Mouse (Mus musculus): ENCODE results near the gene Smc1b. TPM values are rescaled to one million over a fixed set of nuclear protein-coding genes. Genes with fewer than 3 reads are reported as not detected.

Gene Smc1b
- polyA plus RNA-seq, 1 experiment from 2014 or later: 0.18 TPM

GRCm38 (mm10) chr15:85046230-85046950 is 85.4 kb downstream of the Smc1b start:
- DNase-seq (ENCODE audit: low spot score) (no peak), ATAC-seq (replicated peaks; ENCODE audit: insufficient number of reproducible peaks, low FRiP score, low TSS enrichment, low read depth) (no peak)
- H3K4me2 ChIP-seq (ENCODE audit: low read depth, low read length): no peak overlapping the region
- no peaks in the 10 kb centered on the region for H3K9me3 ChIP-seq (replicated peaks; ENCODE audit: control insufficient read depth, low read length)
- no peaks in the 10 kb centered on the region for H3K4me1 ChIP-seq (ENCODE audit: control insufficient read depth, insufficient read depth, low read length)
- H3K36me3 ChIP-seq (replicated peaks; ENCODE audit: control insufficient read depth, insufficient read depth, low read depth, low read length): no peaks in the 10 kb centered on the region
- H3K27ac ChIP-seq (replicated peaks; ENCODE audit: low read depth, low read length): no peak overlapping the region
- 89% methylated on average over 14 of the region's 14 CpGs for WGBS
- no peaks in the 10 kb centered on the region for H3K27me3 ChIP-seq (ENCODE audit: control insufficient read depth, insufficient read depth, low read length)
- H3K9ac ChIP-seq (replicated peaks; ENCODE audit: low read length): no peak overlapping the region
- no peak overlapping the region for H3K4me3 ChIP-seq (ENCODE audit: low read depth, low read length)

- ATAC-seq (replicated peaks; ENCODE audit: insufficient number of reproducible peaks, low FRiP score, low TSS enrichment, low read depth) (no peak), DNase-seq (ENCODE audit: low spot score) (no peak)
- no peak overlapping the region for H3K4me2 ChIP-seq (ENCODE audit: low read depth, low read length)
- H3K4me3 ChIP-seq (ENCODE audit: low read depth, low read length): no peak overlapping the region
- H3K9me3 ChIP-seq (replicated peaks; ENCODE audit: control insufficient read depth, low read length): no peaks in the 10 kb centered on the region
- no peak overlapping the region for H3K9ac ChIP-seq (replicated peaks; ENCODE audit: low read length)
- H3K27me3 ChIP-seq (ENCODE audit: control insufficient read depth, insufficient read depth, low read length): no peaks in the 10 kb centered on the region
- H3K36me3 ChIP-seq (replicated peaks; ENCODE audit: control insufficient read depth, insufficient read depth, low read depth, low read length): no peaks in the 10 kb centered on the region
- no peak overlapping the region for H3K27ac ChIP-seq (replicated peaks; ENCODE audit: low read depth, low read length)
- WGBS: 75% methylated on average over 5 of the region's 5 CpGs
- no peaks in the 10 kb centered on the region for H3K4me1 ChIP-seq (ENCODE audit: control insufficient read depth, insufficient read depth, low read length)
These were observed 88.0 kb downstream of the Smc1b start for GRCm38 (mm10) chr15:85043761-85044160.

- ATAC-seq (replicated peaks; ENCODE audit: insufficient number of reproducible peaks, low FRiP score, low TSS enrichment, low read depth) (no peak), DNase-seq (ENCODE audit: low spot score) (no peak)
- no peak overlapping the region for H3K4me3 ChIP-seq (ENCODE audit: low read depth, low read length)
- H3K4me1 ChIP-seq (ENCODE audit: control insufficient read depth, insufficient read depth, low read length): no peaks in the 10 kb centered on the region
- H3K36me3 ChIP-seq (replicated peaks; ENCODE audit: control insufficient read depth, insufficient read depth, low read depth, low read length): no peaks in the 10 kb centered on the region
- no peak overlapping the region for H3K27ac ChIP-seq (replicated peaks; ENCODE audit: low read depth, low read length)
- no peaks in the 10 kb centered on the region for H3K27me3 ChIP-seq (ENCODE audit: control insufficient read depth, insufficient read depth, low read length)
- no peak overlapping the region for H3K4me2 ChIP-seq (ENCODE audit: low read depth, low read length)
- 64% methylated on average over 5 of the region's 5 CpGs for WGBS
- no peak overlapping the region for H3K9ac ChIP-seq (replicated peaks; ENCODE audit: low read length)
- no peaks in the 10 kb centered on the region for H3K9me3 ChIP-seq (replicated peaks; ENCODE audit: control insufficient read depth, low read length)
These were observed 88.6 kb downstream of the Smc1b start for GRCm38 (mm10) chr15:85043116-85043515.

GRCm38 (mm10) chr15:85042361-85042954 is 89.3 kb downstream of the Smc1b start:
- no peak overlapping the region for H3K27ac ChIP-seq (replicated peaks; ENCODE audit: low read depth, low read length)
- no peaks in the 10 kb centered on the region for H3K4me1 ChIP-seq (ENCODE audit: control insufficient read depth, insufficient read depth, low read length)
- H3K9me3 ChIP-seq (replicated peaks; ENCODE audit: control insufficient read depth, low read length): no peaks in the 10 kb centered on the region
- no peak overlapping the region for H3K4me2 ChIP-seq (ENCODE audit: low read depth, low read length)
- WGBS: 13% methylated on average over 4 of the region's 4 CpGs
- no peaks in the 10 kb centered on the region for H3K27me3 ChIP-seq (ENCODE audit: control insufficient read depth, insufficient read depth, low read length)
- no peak overlapping the region for H3K9ac ChIP-seq (replicated peaks; ENCODE audit: low read length)
- H3K4me3 ChIP-seq (ENCODE audit: low read depth, low read length): no peak overlapping the region
- ATAC-seq (replicated peaks; ENCODE audit: insufficient number of reproducible peaks, low FRiP score, low TSS enrichment, low read depth): no peak; the same call in 1 of the 2 replicates
- no peaks in the 10 kb centered on the region for H3K36me3 ChIP-seq (replicated peaks; ENCODE audit: control insufficient read depth, insufficient read depth, low read depth, low read length)
- DNase-seq (ENCODE audit: low spot score): peak; percentile 83

- no peak overlapping the region for H3K4me2 ChIP-seq (ENCODE audit: low read depth, low read length)
- H3K27ac ChIP-seq (replicated peaks; ENCODE audit: low read depth, low read length): no peak overlapping the region
- DNase-seq (ENCODE audit: low spot score) (no peak), ATAC-seq (replicated peaks; ENCODE audit: insufficient number of reproducible peaks, low FRiP score, low TSS enrichment, low read depth) (no peak)
- WGBS: 85% methylated on average over 10 of the region's 10 CpGs
- no peak overlapping the region for H3K4me3 ChIP-seq (ENCODE audit: low read depth, low read length)
- H3K4me1 ChIP-seq (ENCODE audit: control insufficient read depth, insufficient read depth, low read length): no peaks in the 10 kb centered on the region
- no peaks in the 10 kb centered on the region for H3K27me3 ChIP-seq (ENCODE audit: control insufficient read depth, insufficient read depth, low read length)
- no peaks in the 10 kb centered on the region for H3K9me3 ChIP-seq (replicated peaks; ENCODE audit: control insufficient read depth, low read length)
- no peaks in the 10 kb centered on the region for H3K36me3 ChIP-seq (replicated peaks; ENCODE audit: control insufficient read depth, insufficient read depth, low read depth, low read length)
- no peak overlapping the region for H3K9ac ChIP-seq (replicated peaks; ENCODE audit: low read length)
These were observed 90.1 kb downstream of the Smc1b start for GRCm38 (mm10) chr15:85041546-85042225.

- Histone ChIP-seq H3K4me2 (ENCODE audit: low read depth, low read length) (peak overlapping the region; percentile 89), H3K4me1 (ENCODE audit: control insufficient read depth, insufficient read depth, low read length) (no peaks in the 10 kb centered on the region; the same call in 1 of the 2 replicates), H3K9me3 (replicated peaks; ENCODE audit: control insufficient read depth, low read length) (no peaks in the 10 kb centered on the region), H3K36me3 (replicated peaks; ENCODE audit: control insufficient read depth, insufficient read depth, low read depth, low read length) (no peaks in the 10 kb centered on the region), H3K27ac (replicated peaks; ENCODE audit: low read depth, low read length) (no peak overlapping the region), H3K9ac (replicated peaks; ENCODE audit: low read length) (peak overlapping the region; percentile 84), H3K4me3 (ENCODE audit: low read depth, low read length) (peak overlapping the region; percentile 78), H3K27me3 (ENCODE audit: control insufficient read depth, insufficient read depth, low read length) (no peaks in the 10 kb centered on the region)
- DNase-seq (ENCODE audit: low spot score) (no peak), ATAC-seq (replicated peaks; ENCODE audit: insufficient number of reproducible peaks, low FRiP score, low TSS enrichment, low read depth) (peak; percentile 61; the same call in 1 of the 2 replicates)
- 5% methylated on average over 8 of the region's 8 CpGs for WGBS
These were observed 94.4 kb downstream of the Smc1b start for GRCm38 (mm10) chr15:85037343-85037690.

GRCm38 (mm10) chr15:85036566-85037342 is 95.0 kb downstream of the Smc1b start:
- under 1% methylated on average over 73 of the region's 75 CpGs for WGBS
- Histone ChIP-seq H3K4me2 (ENCODE audit: low read depth, low read length) (peak overlapping the region; percentile 89), H3K27me3 (ENCODE audit: control insufficient read depth, insufficient read depth, low read length) (no peaks in the 10 kb centered on the region), H3K27ac (replicated peaks; ENCODE audit: low read depth, low read length) (no peak overlapping the region), H3K9me3 (replicated peaks; ENCODE audit: control insufficient read depth, low read length) (no peaks in the 10 kb centered on the region), H3K4me1 (ENCODE audit: control insufficient read depth, insufficient read depth, low read length) (no peaks in the 10 kb centered on the region; the same call in 1 of the 2 replicates), H3K36me3 (replicated peaks; ENCODE audit: control insufficient read depth, insufficient read depth, low read depth, low read length) (no peaks in the 10 kb centered on the region), H3K4me3 (ENCODE audit: low read depth, low read length) (peak overlapping the region; percentile 78), H3K9ac (replicated peaks; ENCODE audit: low read length) (peak overlapping the region; percentile 84)
- ATAC-seq (replicated peaks; ENCODE audit: insufficient number of reproducible peaks, low FRiP score, low TSS enrichment, low read depth): peak; percentile 88
- peak; percentile 98 for DNase-seq (ENCODE audit: low spot score)

All from embryonic facial prominence, embryonic 11.5 days (tissue).